Mouse (Mus musculus) hindbrain, embryonic 13.5 days (tissue): Measurements from ENCODE around the gene C8a. TPM values are rescaled to one million over a fixed set of nuclear protein-coding genes. Genes with fewer than 3 reads are reported as not detected.

Experiments
- polyA plus RNA-seq: library from polyadenylated mRNA; unstranded; fragments of >200 nt; fragmentation: Nextera tagmentation; extraction: Ambion mirVana; gene quantifications from 2 replicates; pipeline ENCODE4 v1.2.1, GENCODE M21; 2015

Gene C8a
- polyA plus RNA-seq, 1 experiment from 2014 or later = not detected

Other genes starting within 250 kb of the C8a start
- 0.16 TPM in 1 of 2 replicates, not detected in the other for gene C8b, start 110.1 kb downstream of the C8a start, polyA plus RNA-seq
- not detected in 2 replicates for gene Gm17662, start 19.1 kb downstream of the C8a start, polyA plus RNA-seq
- gene Fyb2, start 37.1 kb upstream of the C8a start, polyA plus RNA-seq = 0.05 and 0.22 TPM in 2 replicates
- 11.5 and 11.9 TPM in 2 replicates for gene Prkaa2, start 233.5 kb upstream of the C8a start, polyA plus RNA-seq